Mouse (Mus musculus): ENCODE results near the gene Gm5039.

- TF ChIP-seq POLR2A (IDR thresholded peaks at IDR 0.05; ENCODE audit: control insufficient read depth, extremely low read depth, insufficient read depth, low read length, poor library complexity) (no peak), CTCF (IDR thresholded peaks at IDR 0.05; ENCODE audit: borderline replicate concordance, control insufficient read depth, extremely low read depth, insufficient read depth, low read length, poor library complexity) (no peak)
These were observed 9.3 kb downstream of the Gm5039 start for GRCm38 (mm10) chr12:88314556-88314955.
